Mouse (Mus musculus) thymus, adult 2 months (tissue): ENCODE measurements around the gene Ifnar2.

ENCODE experiments used
- CTCF ChIP-seq: fragments of 200-500 bp; IDR thresholded peaks from 2 replicates; pipeline ENCODE4 v1.5.1; 2012; ENCODE audit warnings: mild to moderate bottlenecking, control low read depth, low read length, moderate library complexity, borderline replicate concordance; ENCODE audit not compliant: control insufficient read depth, poor library complexity, insufficient read depth; ENCODE audit errors: extremely low read depth
- POLR2A ChIP-seq: fragments of 200-500 bp; IDR thresholded peaks from 2 replicates; pipeline ENCODE4 v1.6.1; 2012; ENCODE audit warnings: mild to moderate bottlenecking, low read length, control low read depth, moderate library complexity; ENCODE audit not compliant: control insufficient read depth, poor library complexity, insufficient read depth; ENCODE audit errors: extremely low read depth

DNA sequence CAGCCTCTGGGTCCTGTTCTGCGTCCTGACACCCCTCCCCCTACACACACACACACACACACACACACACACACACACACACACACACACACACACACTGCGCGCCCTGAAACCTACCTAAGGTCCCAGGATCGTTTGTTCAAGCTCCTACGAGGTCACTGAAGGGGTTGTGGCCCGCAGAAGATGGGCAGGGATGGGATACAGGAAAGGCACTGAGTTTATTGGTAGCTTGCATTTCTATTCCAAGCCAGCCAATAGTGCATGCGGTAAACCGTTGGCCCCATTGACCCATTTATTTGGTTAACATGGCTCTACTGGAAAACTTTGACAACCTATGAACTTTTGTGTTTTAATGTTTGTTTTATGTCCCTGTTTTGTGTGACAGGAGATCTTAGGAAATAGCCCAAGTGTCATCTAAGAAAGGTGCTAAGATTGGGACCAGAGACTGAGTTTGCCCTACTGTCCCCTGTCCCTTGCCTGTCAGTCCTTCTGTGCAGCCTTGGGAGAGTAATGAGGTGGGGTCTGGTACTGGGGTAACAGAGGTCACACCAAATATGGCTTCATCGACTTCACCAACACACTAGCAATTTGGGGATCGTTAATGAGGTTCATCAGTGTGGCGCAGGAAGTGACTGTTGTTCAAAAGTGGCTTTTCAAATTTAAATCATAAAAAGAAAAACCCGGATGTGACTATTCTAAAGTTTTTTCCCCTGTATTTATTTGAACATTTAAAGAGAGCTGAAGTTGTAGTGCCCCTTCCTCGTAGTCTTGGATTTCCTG is 1.1 kb downstream of the Ifnar2 start:
- TF ChIP-seq POLR2A (no peak), CTCF (no peak)
